Mouse (Mus musculus) CH12.LX (cell line): ENCODE measurements around the gene Vps26a.

Source experiments
- CHD1 ChIP-seq: IDR thresholded peaks from 2 replicates; pipeline ENCODE4 v1.6.1; 2012; ENCODE audit warnings: low read depth, low read length, improper control_type of control experiment, inconsistent platforms
- CHD2 ChIP-seq: IDR thresholded peaks from 2 replicates; pipeline ENCODE4 v1.6.1; 2011; ENCODE audit warnings: low read length, improper control_type of control experiment
- CTCF ChIP-seq, 2 experiments: IDR thresholded peaks in 1 of 2; conservative IDR thresholded peaks in 1 of 2; 2 replicates each; pipeline ENCODE4 v1.5.1; 2011 to 2012; ENCODE audit warnings: low read depth in 2 of 2, low read length in 2 of 2, improper control_type of control experiment in 1 of 2, inconsistent platforms in 1 of 2, mild to moderate bottlenecking in 1 of 2, moderate library complexity in 1 of 2
- E2F4 ChIP-seq: IDR thresholded peaks from 2 replicates; pipeline ENCODE4 v1.6.1; 2011; ENCODE audit warnings: low read depth, low read length, improper control_type of control experiment; ENCODE audit not compliant: insufficient replicate concordance
- GABPA ChIP-seq: IDR thresholded peaks from 2 replicates; pipeline ENCODE4 v1.6.1; 2012; ENCODE audit warnings: low read depth, low read length, improper control_type of control experiment, inconsistent platforms; ENCODE audit not compliant: insufficient replicate concordance
- MAX ChIP-seq: IDR thresholded peaks from 2 replicates; pipeline ENCODE4 v1.6.1; 2011; ENCODE audit warnings: low read length, improper control_type of control experiment
- MAZ ChIP-seq: IDR thresholded peaks from 2 replicates; pipeline ENCODE4 v1.6.1; 2012; ENCODE audit warnings: low read depth, mild to moderate bottlenecking, inconsistent platforms, low read length, improper control_type of control experiment, moderate library complexity
- POLR2A ChIP-seq: IDR thresholded peaks from 2 replicates; pipeline ENCODE4 v1.6.1; 2011; ENCODE audit warnings: low read depth, mild to moderate bottlenecking, improper control_type of control experiment, low read length
- RAD21 ChIP-seq: IDR thresholded peaks from 2 replicates; pipeline ENCODE4 v1.6.1; 2011; ENCODE audit warnings: low read depth, mild to moderate bottlenecking, low read length, improper control_type of control experiment, moderate library complexity
- TBP ChIP-seq: conservative IDR thresholded peaks from 2 replicates; pipeline ENCODE4 v1.6.1; 2011; ENCODE audit warnings: low read depth, low read length, improper control_type of control experiment
- UBTF ChIP-seq: IDR thresholded peaks from 2 replicates; pipeline ENCODE4 v1.6.1; 2012; ENCODE audit warnings: low read depth, mild to moderate bottlenecking, inconsistent platforms, low read length, improper control_type of control experiment, moderate library complexity

GRCm38 (mm10) chr10:62521763-62522162 is 35.2 kb upstream of the Vps26a start:
- TF ChIP-seq CTCF (conservative IDR thresholded peaks at IDR 0.05 in 1 of 2, IDR thresholded peaks at IDR 0.05 in 1 of 2; ENCODE audit: low read depth in 2 of 2, low read length in 2 of 2) (no peak), TBP (no peak), E2F4 (no peak), MAX (no peak), POLR2A (no peak), MAZ (no peak), GABPA (no peak), RAD21 (no peak), CHD2 (no peak), CHD1 (no peak), UBTF (no peak)
